Mouse (Mus musculus) heart, adult 2 months (tissue): ENCODE measurements around the gene Irx4. TPM values are rescaled to one million over a fixed set of nuclear protein-coding genes. Genes with fewer than 3 reads are reported as not detected.

Source experiments
- DNase-seq, 2 experiments: peaks; one replicate each; pipeline ENCODE4 v3.0.0; 2021
- H3K27ac ChIP-seq: fragments of 200-600 bp; 2 replicates; pipeline ENCODE4 v1.8.1; 2022
- H3K27me3 ChIP-seq: fragments of 200-500 bp; 2 replicates; pipeline ENCODE4 v1.6.1; 2012; ENCODE audit warnings: mild to moderate bottlenecking, low read length, inconsistent platforms, mixed read lengths; ENCODE audit not compliant: control insufficient read depth, insufficient read depth
- H3K36me3 ChIP-seq: fragments of 200-500 bp; 2 replicates; pipeline ENCODE4 v1.6.1; 2012; ENCODE audit warnings: low read length, inconsistent platforms; ENCODE audit not compliant: control insufficient read depth, insufficient read depth
- H3K4me1 ChIP-seq: fragments of 200-500 bp; 2 replicates; pipeline ENCODE4 v1.6.1; 2011; ENCODE audit warnings: low read length; ENCODE audit not compliant: control insufficient read depth, insufficient read depth
- H3K4me3 ChIP-seq: fragments of 200-600 bp; 2 replicates; pipeline ENCODE4 v1.8.1; 2022
- H3K79me2 ChIP-seq: fragments of 200-500 bp; replicated peaks from 2 replicates; pipeline ENCODE4 v1.6.1; 2012; ENCODE audit warnings: mild to moderate bottlenecking, inconsistent platforms, low read length, moderate library complexity, mixed read lengths; ENCODE audit not compliant: control insufficient read depth, insufficient read depth
- H3K9ac ChIP-seq: fragments of 200-500 bp; 2 replicates; pipeline ENCODE4 v1.6.1; 2012; ENCODE audit warnings: low read depth, mild to moderate bottlenecking, control low read depth, inconsistent platforms, low read length, mixed read lengths
- CTCF ChIP-seq: fragments of 200-600 bp; IDR thresholded peaks from 2 replicates; pipeline ENCODE4 v1.8.1; 2022; ENCODE audit warnings: antibody characterized with exemption, mild to moderate bottlenecking, moderate library complexity
- EP300 ChIP-seq: fragments of 200-500 bp; IDR thresholded peaks from 2 replicates; pipeline ENCODE4 v1.6.1; 2011; ENCODE audit warnings: low read depth, low read length, control low read depth; ENCODE audit not compliant: insufficient read depth
- POLR2A ChIP-seq: fragments of 200-500 bp; IDR thresholded peaks from 2 replicates; pipeline ENCODE4 v1.6.1; 2011; ENCODE audit warnings: mild to moderate bottlenecking, low read depth, low read length, control low read depth; ENCODE audit not compliant: insufficient read depth
- WGBS: fragments of 180-500 bp; shearing (Covaris S2); methylation state at CpG from one replicate; pipeline ENCODE4 v1.1.7; 2018; 5-methylcytosine and 5-hydroxymethylcytosine counted together
- intact Hi-C: fragments of 180-260 bp; cut with DNase I; formaldehyde crosslinking; loops from one replicate; pipeline ENCODE4 v1.15.1; 2025
- polyA plus RNA-seq: library from polyadenylated mRNA; depleted of rRNA; stranded (reverse); fragments of >200 nt; gene quantifications from 2 replicates; pipeline ENCODE4 v1.2.3, GENCODE M21; 2012
- total RNA-seq, 2 experiments: library from RNA; stranded (reverse); gene quantifications; 2 replicates each; pipeline ENCODE4 v1.2.3; 2021

Gene Irx4
- total and polyA plus RNA-seq, 3 experiments, result 19.8 to 30.9 (median 26.5) TPM

DNA sequence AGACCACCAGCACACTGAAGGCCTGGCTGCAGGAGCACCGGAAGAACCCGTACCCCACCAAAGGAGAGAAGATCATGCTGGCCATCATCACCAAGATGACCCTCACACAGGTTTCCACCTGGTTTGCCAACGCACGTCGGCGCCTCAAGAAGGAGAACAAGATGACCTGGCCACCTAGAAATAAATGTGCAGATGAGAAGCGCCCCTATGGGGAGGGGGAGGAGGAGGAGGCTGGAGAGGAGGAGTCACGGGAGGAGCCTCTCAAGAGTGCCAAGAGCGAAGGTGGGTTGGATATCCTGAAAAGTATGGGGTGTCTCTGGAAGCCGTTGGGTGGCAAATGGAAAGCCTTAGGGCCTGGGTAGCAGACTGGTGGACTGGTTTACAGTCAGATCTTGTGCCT, 7.3 kb downstream of the Irx4 start:
- peaks cover 6% of the 10 kb centered on the region for H3K27me3 ChIP-seq
- TF ChIP-seq CTCF (no peak), POLR2A (no peak), EP300 (no peak)
- WGBS, result 16% methylated on average over 10 of the region's 10 CpGs
- no peak overlapping the region for H3K9ac ChIP-seq
- H3K36me3 ChIP-seq, result no peaks in the 10 kb centered on the region
- no peaks in the 10 kb centered on the region for H3K4me1 ChIP-seq
- no peak for DNase-seq
- H3K4me3 ChIP-seq, result no peak overlapping the region
- H3K27ac ChIP-seq, result no peak overlapping the region
- H3K79me2 ChIP-seq, result no peaks in the 10 kb centered on the region
- intact Hi-C loops, result no loop called here

DNA sequence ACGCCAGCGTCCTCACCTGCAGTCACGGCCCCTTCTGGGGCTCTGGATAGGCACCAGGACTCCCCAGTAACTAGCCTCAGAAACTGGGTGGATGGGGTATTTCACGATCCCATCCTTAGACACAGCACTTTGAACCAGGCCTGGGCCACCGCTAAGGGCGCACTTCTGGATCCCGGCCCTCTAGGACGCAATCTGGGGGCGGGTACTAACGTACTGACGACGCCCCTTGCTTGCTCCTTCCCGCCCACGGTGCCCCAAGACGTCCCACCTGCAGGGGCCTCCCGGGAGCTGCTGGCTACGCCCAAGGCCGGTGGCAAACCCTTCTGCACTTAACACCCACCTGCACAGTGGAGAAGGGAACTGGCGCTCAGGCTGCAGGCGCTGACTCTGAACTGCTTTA, 8.4 kb downstream of the Irx4 start:
- no peak overlapping the region for H3K4me3 ChIP-seq
- no peaks in the 10 kb centered on the region; the same call in 1 of the 2 replicates for H3K4me1 ChIP-seq
- no peaks in the 10 kb centered on the region for H3K79me2 ChIP-seq
- TF ChIP-seq EP300 (no peak), CTCF (peak; percentile 31)
- H3K27ac ChIP-seq, result no peak overlapping the region; the same call in 1 of the 2 replicates
- DNase-seq, result peak in 1 of 2 experiments; percentile 36
- H3K36me3 ChIP-seq, result no peaks in the 10 kb centered on the region
- H3K27me3 ChIP-seq, result peaks cover 6% of the 10 kb centered on the region
- intact Hi-C loops, result no loop called here
- no peak overlapping the region for H3K9ac ChIP-seq
- WGBS, result 6% methylated on average over 20 of the region's 20 CpGs

DNA sequence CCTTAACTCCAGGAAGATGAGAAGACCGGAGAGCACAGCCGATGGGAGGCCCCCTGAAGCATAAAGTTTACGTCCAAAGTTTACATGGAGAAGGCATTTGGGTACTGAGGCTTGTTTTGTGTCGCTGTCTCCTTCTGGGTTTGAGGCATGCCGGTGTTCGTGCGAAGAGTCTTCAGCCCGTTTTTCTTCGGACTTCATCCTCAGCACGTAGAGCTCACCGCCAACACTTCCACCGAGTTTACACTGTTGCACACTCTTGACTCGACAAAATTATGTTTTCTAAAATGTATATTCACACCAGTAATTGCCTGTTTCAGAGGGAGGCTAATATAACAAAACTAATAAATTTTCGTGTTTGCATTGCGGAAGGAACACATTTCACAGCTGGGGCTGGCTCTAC, 9.0 kb downstream of the Irx4 start:
- Histone ChIP-seq H3K27me3 (peaks cover 6% of the 10 kb centered on the region), H3K79me2 (no peaks in the 10 kb centered on the region), H3K4me3 (no peak overlapping the region), H3K9ac (no peak overlapping the region), H3K27ac (no peak overlapping the region), H3K4me1 (no peaks in the 10 kb centered on the region; the same call in 1 of the 2 replicates), H3K36me3 (no peaks in the 10 kb centered on the region)
- DNase-seq, result no peak
- no peak for TF ChIP-seq POLR2A
- no peak for TF ChIP-seq EP300
- no peak for TF ChIP-seq CTCF
- WGBS, result 38% methylated on average over 15 of the region's 15 CpGs
- intact Hi-C loops, result no loop called here

DNA sequence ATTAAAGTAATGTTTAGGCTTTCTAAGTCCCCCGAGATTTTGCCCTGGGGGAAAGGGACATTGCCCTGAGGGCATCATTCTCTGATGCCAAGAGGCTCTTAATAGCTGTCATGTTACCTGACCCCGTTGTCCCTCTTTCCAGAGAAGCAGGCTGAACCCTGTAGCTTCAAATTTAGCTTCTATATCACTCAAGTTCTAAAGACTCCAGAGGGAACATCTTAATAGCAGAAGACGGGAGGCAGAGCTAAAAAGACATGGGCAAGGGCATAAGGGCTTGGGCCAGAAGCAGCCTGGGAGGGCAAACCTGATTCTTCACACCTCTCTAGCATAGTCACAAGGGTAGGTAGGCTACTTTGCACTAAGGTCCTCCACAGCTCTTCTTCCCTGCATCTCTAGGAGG, 9.6 kb downstream of the Irx4 start:
- H3K9ac ChIP-seq, result no peak overlapping the region
- intact Hi-C loops, result no loop called here
- H3K27ac ChIP-seq, result peak overlapping the region; percentile 86

DNA sequence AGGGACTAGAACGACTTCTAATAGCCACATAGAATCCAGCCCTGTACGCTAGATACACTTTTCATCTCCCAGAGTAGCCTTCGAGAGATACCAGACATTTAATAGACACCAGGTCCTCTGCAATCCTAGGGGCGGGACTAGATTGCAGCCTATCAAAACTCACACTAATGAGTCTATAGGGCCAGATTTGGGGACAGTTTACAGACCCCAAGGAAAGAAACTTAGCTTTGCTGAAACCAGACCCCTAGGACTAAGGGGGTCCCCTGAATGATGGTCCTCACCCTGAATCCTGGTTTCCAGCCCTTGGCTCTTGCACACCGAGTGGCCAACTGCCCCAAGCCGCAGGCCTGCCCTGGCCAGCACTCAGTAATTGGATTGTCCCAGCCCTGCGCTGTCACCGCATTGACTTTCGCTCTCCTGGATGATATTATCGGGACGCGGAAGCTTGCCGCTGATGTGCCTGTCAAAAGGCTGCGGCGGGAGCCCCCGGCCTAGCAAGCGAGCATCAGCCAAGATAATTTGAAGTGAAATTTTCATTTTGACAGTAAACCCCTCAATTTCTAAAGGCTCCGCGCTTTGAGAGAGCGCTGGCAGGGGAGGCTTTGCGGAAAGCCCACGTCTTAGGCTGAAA, 10.3 kb downstream of the Irx4 start:
- H3K36me3 ChIP-seq, result no peaks in the 10 kb centered on the region

More for the DNA sequence above, 9.6 kb downstream of the Irx4 start:
- no peak overlapping the region for H3K4me3 ChIP-seq
- WGBS, result 16% methylated on average over 3 of the region's 3 CpGs
- H3K27me3 ChIP-seq, result peaks cover 4% of the 10 kb centered on the region
- no peak for DNase-seq
- no peaks in the 10 kb centered on the region; the same call in 1 of the 2 replicates for H3K4me1 ChIP-seq
- H3K36me3 ChIP-seq, result no peaks in the 10 kb centered on the region
- H3K79me2 ChIP-seq, result no peaks in the 10 kb centered on the region
- TF ChIP-seq CTCF (no peak), EP300 (no peak), POLR2A (no peak)

More for the DNA sequence above, 10.3 kb downstream of the Irx4 start:
- peak; percentile 51 to 55 for DNase-seq
- H3K4me3 ChIP-seq, result peak overlapping the region; percentile 31
- peak overlapping the region; percentile 41; the same call in 1 of the 2 replicates for H3K9ac ChIP-seq
- H3K27ac ChIP-seq, result peak overlapping the region; percentile 86
- no peaks in the 10 kb centered on the region; the same call in 1 of the 2 replicates for H3K4me1 ChIP-seq
- TF ChIP-seq CTCF (no peak), EP300 (no peak), POLR2A (no peak)
- intact Hi-C loops, result no loop called here
- peaks cover 4% of the 10 kb centered on the region for H3K27me3 ChIP-seq
- 7% methylated on average over 22 of the region's 22 CpGs for WGBS
- H3K79me2 ChIP-seq, result no peaks in the 10 kb centered on the region
